Mouse (Mus musculus) inflammation-experienced regulatory T-cells, adult 6 months (primary cell): ENCODE measurements around the gene Fam83f. TPM values are rescaled to one million over a fixed set of nuclear protein-coding genes. Genes with fewer than 3 reads are reported as not detected.

Experiments used
- ATAC-seq: one replicate; pipeline ENCODE4 v1.8.0; 2017
- polyA plus RNA-seq, 3 experiments: library from polyadenylated mRNA; unstranded; fragments of 100-300 nt; shearing (Covaris generic); gene quantifications; one replicate each; pipeline ENCODE4 v1.2.1; 2017

Gene Fam83f
- polyA plus RNA-seq, 3 experiments from 2014 or later = not detected

DNA sequence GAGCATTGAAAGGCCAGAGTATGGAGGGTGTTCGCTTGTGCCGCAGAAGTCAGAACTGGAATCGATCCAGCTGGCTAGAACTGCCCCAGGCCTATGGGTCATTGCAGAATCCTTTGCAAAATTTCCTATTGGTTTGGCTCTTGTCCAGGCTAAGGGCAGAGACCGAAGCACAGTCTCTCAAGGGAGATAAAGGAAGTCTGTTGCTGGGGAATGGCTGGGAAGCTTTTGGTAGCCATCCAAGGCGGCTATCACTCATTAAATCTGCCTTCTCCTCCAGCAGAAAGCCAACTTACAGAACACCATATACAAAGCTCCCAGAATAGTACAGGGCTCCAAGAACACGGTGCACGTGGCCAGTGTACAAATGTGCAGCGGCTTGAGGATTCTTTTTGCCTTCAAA lies 35.4 kb downstream of the Fam83f start:
- ATAC-seq = no peak

DNA sequence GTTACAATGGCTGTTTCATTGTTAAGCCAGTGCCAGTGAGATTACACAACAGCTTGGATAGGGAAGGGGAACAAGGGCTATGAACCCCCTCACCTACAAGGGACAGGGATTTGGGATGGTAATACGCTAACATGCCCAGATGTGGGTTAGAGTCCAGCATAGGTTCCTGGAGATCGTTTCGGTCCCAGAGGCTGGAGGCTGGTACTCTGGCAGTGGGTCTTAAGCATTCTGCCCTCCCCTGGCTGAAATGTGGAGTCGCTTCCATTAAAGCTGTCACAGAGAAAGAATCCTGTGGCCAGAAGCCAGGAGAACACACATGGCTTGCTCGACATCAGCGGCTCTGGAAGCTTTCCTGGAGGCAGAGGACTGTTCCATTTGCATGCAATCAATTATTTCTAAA lies 37.9 kb downstream of the Fam83f start:
- ATAC-seq = no peak

- ATAC-seq = no peak
Measured at GRCm38 (mm10) chr15:80710257-80710607, 38.6 kb downstream of the Fam83f start.

- ATAC-seq = peak; percentile 85
Measured at GRCm38 (mm10) chr15:80710608-80711363, 39.1 kb downstream of the Fam83f start, which contains the start of gene Tnrc6b. TSS of gene Tnrc6b (plus strand) at chr15:80711313.

- ATAC-seq = peak; percentile 2
Measured at GRCm38 (mm10) chr15:80711401-80712151, 39.9 kb downstream of the Fam83f start.

DNA sequence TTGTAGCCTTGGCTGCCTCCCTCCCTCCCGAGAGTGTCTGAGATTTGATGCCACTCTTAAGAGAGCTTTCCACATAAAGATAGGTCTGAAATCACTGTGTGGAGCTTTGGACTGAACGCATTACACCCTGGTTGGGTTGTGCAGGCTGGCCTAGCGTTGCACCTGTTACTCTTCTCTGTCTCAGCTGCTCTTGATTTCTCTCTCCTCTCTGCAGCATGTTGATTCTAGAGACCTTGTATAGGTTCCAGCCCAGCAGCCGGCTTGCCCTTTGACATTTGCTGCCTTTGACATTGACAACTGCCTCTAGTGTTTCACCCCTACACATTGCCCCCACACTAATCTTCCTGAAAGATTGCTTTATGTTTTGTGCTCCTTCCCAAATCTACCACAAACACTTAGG lies 42.7 kb downstream of the Fam83f start:
- ATAC-seq = no peak

DNA sequence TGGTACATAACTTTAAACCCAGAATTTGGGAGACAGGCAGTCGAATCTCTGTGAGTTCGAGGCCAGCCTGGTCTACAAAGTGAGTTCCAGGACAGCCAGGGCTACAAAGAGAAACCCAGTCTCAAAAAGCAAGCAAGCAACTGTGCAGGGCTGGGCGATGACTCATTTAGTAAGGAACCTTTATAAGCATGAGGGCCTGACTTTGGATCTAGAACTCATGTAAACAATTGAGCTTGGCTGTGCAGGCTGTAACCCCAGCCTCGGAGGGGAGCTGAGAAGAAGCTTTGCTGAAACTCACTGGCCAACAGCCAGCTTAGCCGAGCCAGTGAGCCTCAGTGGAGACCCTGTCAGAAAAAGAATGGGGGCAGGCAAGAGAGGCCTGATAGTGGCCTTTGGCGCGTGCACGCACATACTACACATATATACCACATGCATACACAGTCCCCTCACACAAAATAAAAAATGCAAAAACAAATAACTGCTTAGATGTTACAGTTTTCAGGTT lies 45.0 kb downstream of the Fam83f start:
- ATAC-seq = no peak

GRCm38 (mm10) chr15:80717431-80717830 lies 45.8 kb downstream of the Fam83f start:
- ATAC-seq = no peak

GRCm38 (mm10) chr15:80720249-80720648 lies 48.6 kb downstream of the Fam83f start:
- no peak for ATAC-seq

DNA sequence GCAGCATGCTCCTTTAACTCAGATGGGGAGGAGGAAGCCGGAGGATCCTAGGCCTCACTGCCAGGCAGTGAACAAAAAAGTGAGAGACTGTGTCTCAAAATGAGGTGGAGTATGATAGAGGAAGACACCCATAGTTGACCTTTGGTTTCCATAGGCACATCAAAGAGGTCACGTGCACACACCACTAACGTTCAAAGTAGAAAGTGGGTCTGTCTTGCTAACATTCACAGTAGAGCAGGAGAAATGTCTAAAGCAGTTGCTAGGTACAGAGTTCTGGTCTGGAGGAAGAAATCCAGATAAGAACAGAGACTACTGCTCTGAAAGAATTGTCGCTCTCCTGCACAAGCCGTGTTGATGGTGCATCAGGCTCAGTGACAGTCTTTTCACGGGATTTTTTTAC lies 50.2 kb downstream of the Fam83f start:
- ATAC-seq = peak; percentile 38

DNA sequence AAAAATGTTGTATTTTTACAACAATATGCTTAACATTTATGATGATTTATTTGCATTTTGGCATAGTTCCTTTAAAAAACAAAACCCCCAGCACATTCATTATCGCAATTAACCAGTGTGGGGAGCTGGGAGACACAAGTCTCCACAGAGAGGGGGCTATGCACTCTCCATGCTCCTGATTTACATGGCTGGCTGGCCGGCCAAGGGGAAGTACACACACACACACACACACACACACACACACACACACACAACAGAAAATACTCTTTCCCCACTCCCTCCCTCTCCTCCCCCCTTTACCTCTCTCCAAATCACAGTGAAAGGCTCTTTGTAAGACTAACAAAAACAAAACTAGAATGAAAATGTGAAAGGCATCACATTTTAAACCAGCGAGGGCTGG lies 50.7 kb downstream of the Fam83f start:
- no peak for ATAC-seq

- no peak for ATAC-seq
Measured at GRCm38 (mm10) chr15:80729477-80729876, 57.8 kb downstream of the Fam83f start.

DNA sequence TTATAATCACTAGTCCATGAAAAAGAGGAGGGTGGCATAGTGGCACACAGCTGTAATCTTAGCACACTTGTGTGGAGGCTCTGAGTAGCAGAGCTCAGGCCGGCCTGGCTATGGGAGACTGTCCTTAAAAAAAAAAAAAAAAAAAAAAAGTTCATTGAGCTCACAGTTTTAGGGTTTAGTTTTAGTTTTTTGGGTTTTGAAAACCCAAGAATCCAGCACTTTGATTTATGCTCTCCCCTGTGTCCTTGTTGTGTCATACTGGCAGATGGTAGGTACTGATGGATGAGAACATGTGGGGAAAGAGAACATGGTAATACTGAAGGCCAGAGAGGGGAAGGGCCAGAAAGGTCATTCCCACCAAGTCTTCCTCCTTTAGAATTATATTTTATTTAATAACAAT lies 59.4 kb downstream of the Fam83f start:
- ATAC-seq = no peak

- no peak for ATAC-seq
Measured at GRCm38 (mm10) chr15:80731511-80731910, 59.9 kb downstream of the Fam83f start.

GRCm38 (mm10) chr15:80732266-80733030 lies 60.8 kb downstream of the Fam83f start:
- ATAC-seq = no peak

- ATAC-seq = peak; percentile 97
Measured at GRCm38 (mm10) chr15:80735300-80735699, 63.7 kb downstream of the Fam83f start.

- peak; percentile 39 for ATAC-seq
Measured at GRCm38 (mm10) chr15:80735708-80736107, 64.1 kb downstream of the Fam83f start.

GRCm38 (mm10) chr15:80736553-80736952 lies 64.9 kb downstream of the Fam83f start:
- no peak for ATAC-seq

DNA sequence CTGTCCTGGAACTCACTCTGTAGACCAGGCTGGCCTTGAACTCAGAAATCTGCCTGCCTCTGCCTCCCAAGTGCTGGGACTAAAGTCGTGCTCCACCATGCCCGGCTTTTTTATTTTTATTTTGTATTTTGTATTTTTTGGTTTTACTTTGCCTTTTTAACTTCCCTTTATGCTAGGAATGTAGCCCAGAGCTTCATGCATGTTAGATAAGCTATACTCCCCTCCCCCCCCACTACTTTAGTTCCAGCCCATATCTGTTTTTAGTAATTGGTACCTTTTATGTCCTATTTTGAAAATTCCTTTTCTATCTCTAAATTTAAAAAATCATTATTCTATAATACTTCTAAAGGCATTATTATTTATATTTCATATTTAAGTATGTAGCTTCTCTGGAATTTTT lies 66.6 kb downstream of the Fam83f start:
- ATAC-seq = no peak

DNA sequence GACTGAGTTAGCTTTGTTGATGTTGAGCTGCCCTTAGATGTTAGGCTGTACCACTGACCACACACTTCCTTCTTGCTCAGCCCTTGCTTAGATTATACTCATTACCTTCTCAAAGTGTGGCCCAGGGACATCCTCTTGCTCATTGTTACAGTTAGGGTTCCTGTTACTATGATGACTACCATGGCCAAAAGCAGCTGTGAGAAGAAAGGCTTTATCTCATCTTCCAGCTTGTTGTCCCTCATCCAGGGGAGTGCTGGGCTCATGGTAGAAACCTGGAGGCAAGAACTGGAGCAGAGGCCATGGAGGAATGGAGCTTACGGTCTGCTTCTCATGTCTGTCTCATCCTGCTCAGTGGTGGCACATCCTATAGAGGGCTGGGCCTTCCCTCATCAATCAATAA lies 68.3 kb downstream of the Fam83f start:
- no peak for ATAC-seq

DNA sequence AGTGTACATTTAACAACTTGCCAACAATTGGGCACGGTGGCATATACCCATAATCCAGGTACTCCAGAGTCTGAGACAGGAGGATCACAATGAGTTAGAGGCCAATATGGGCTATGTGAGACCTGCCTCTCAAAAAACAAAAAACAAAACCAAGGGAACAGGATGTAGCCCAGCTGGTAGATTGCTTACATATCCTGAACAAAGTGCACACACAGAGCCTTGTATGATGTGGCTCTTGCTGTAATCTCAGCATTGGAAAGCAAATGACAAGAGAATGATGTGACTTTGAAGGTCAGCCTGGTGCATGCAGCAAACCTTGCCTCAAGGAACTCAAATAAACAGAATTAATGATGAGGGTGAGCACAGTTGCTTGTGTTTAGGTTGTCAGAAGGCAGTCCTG lies 70.2 kb downstream of the Fam83f start:
- ATAC-seq = peak; percentile 9

DNA sequence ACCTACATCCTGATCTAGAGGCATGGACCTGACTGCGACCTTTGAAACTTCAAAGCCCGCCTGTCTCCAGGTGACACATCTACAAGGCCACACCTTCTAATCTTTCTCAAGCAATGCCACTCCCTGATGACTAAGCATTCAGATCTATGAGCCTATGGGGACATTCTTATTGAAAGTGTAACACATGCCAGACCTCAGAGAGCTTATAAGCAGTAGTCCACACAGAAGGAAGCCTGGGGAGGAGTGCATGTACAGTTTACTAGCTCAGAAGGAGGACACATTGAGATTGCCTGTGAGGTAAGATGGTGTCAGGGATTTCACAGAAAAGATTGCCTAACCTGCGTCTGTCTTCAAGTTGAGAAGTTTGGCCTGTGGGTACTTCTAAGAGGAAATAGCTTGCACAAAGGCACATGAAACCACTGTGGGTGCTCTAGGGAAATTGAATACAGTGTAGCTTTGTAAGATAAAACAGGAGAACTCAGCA lies 71.4 kb downstream of the Fam83f start:
- peak; percentile 40 for ATAC-seq

DNA sequence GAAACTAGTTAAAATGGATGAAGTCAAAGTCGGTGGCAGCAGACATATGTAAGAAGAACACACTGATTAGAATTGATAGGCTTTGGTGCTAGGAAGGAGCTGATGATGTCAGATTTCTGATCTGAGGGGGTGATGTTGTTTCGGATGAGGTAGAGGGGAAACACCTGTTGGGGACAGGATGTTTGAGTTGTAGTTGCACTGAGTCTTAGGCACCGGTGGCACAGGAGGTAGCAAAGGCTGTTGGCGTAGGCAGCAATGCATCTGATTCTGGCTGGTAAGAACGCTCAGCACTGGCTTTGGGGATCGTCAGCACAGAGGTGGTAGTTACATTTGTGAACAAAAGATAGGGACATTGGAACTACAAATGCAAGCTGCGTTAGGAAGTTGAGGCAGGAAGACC lies 72.0 kb downstream of the Fam83f start:
- peak; percentile 94 for ATAC-seq
